Comparison of ENCODE assay signal across 8 mouse cellular contexts in genomic region chr7:19822604-19823058, GRCm38 (mm10). TPM values are rescaled to one million over a fixed set of nuclear protein-coding genes. Genes with fewer than 3 reads are reported as not detected.
DNase-seq lines count a peak whose midpoint lies in the region; ATAC-seq and TF ChIP-seq lines count a peak whose summit lies in the region.

Gene Bcl3, minus strand, starts transcription at chr7:19822770.

- H3K79me2 ChIP-seq in heart, adult 2 months (replicated peaks; ENCODE audit: control insufficient read depth, insufficient read depth, low read length) = no peaks in the 10 kb centered on the region

- TF ChIP-seq EP300 in ES-Bruce4 (IDR thresholded peaks at IDR 0.05; ENCODE audit: insufficient read depth, low read depth, low read length) = peak; percentile 80; the same call in 1 of the 2 replicates
- no peak for TF ChIP-seq EP300 in heart, adult 2 months (IDR thresholded peaks at IDR 0.05; ENCODE audit: insufficient read depth, low read depth, low read length)

- H3K9ac ChIP-seq in ES-Bruce4 (ENCODE audit: low read depth, poor library complexity, severe bottlenecking) = peak within 1 kb of the TSS; percentile 90
- H3K9ac ChIP-seq in heart, adult 2 months (ENCODE audit: low read depth, low read length) = peak within 1 kb of the TSS; percentile 99
- H3K9ac ChIP-seq in lung, embryonic 15.5 days = peak within 1 kb of the TSS; percentile 53

- peak; percentile 16; the same call in 1 of the 2 replicates for ATAC-seq in lung, embryonic 15.5 days (ENCODE audit: borderline replicate concordance, extremely low read depth, low FRiP score, low TSS enrichment)

- no peak for TF ChIP-seq POLR2A in ES-Bruce4 (IDR thresholded peaks at IDR 0.05; ENCODE audit: insufficient read depth, low read length)
- TF ChIP-seq POLR2A in bone marrow, adult 2 months (IDR thresholded peaks at IDR 0.05; ENCODE audit: borderline replicate concordance, control insufficient read depth, low read depth, low read length) = peak; percentile 53; the same call in 1 of the 2 replicates
- peak; percentile 65 for TF ChIP-seq POLR2A in heart, adult 2 months (IDR thresholded peaks at IDR 0.05; ENCODE audit: insufficient read depth, low read depth, low read length)

- H3K27ac ChIP-seq in ES-Bruce4 (ENCODE audit: insufficient read depth, low read length) = peak within 1 kb of the TSS; percentile 82
- peak within 1 kb of the TSS; percentile 79 for H3K27ac ChIP-seq in bone marrow, adult 2 months (ENCODE audit: control insufficient read depth, insufficient read depth, low read depth, low read length, poor library complexity)
- H3K27ac ChIP-seq in heart, adult 2 months = peak within 1 kb of the TSS; percentile 76
- peak within 1 kb of the TSS; percentile 74 for H3K27ac ChIP-seq in lung, embryonic 15.5 days

- TF ChIP-seq CTCF in ES-Bruce4 (IDR thresholded peaks at IDR 0.05; ENCODE audit: low read depth, low read length) = no peak
- no peak for TF ChIP-seq CTCF in bone marrow, adult 2 months (IDR thresholded peaks at IDR 0.05; ENCODE audit: control insufficient read depth, insufficient read depth, low read length)
- no peak for TF ChIP-seq CTCF in heart, adult 2 months (IDR thresholded peaks at IDR 0.05)

- H3K36me3 ChIP-seq in ES-Bruce4 (ENCODE audit: control insufficient read depth, insufficient read depth, low read length, poor library complexity, severe bottlenecking) = peaks cover 5% of the 10 kb centered on the region; the same call in 1 of the 2 replicates
- H3K36me3 ChIP-seq in heart, adult 2 months (ENCODE audit: control insufficient read depth, insufficient read depth, low read length) = no peaks in the 10 kb centered on the region
- H3K36me3 ChIP-seq in lung, embryonic 15.5 days = no peaks in the 10 kb centered on the region

- peak within 1 kb of the TSS; percentile 95 for H3K4me2 ChIP-seq in lung, embryonic 15.5 days

- H3K4me3 ChIP-seq in ES-Bruce4 (ENCODE audit: low read depth, low read length) = peak within 1 kb of the TSS; percentile 71
- H3K4me3 ChIP-seq in bone marrow, adult 2 months (replicated peaks; ENCODE audit: control insufficient read depth, low read depth, low read length) = peak within 1 kb of the TSS; percentile 57
- H3K4me3 ChIP-seq in heart, adult 2 months = peak within 1 kb of the TSS; percentile 67
- peak within 1 kb of the TSS; percentile 52 for H3K4me3 ChIP-seq in lung, embryonic 15.5 days

- WGBS in bone marrow, adult 2 months = under 1% methylated on average over 42 of the region's 42 CpGs
- 2% methylated on average over 39 of the region's 42 CpGs for WGBS in heart, adult 2 months
- WGBS in lung, embryonic 15.5 days = under 1% methylated on average over 33 of the region's 42 CpGs

- intact Hi-C loops in heart, adult 2 months (cut with DNase I) = no loop called here

- peaks cover 8% of the 10 kb centered on the region; the same call in 1 of the 2 replicates for H3K9me3 ChIP-seq in ES-Bruce4 (replicated peaks; ENCODE audit: control insufficient read depth, insufficient read depth, low read length, poor library complexity, severe bottlenecking)
- no peaks in the 10 kb centered on the region for H3K9me3 ChIP-seq in lung, embryonic 15.5 days

- DNase-seq in heart, adult 2 months = peak; percentile 87 to 91
- DNase-seq in kidney, adult 18-20 months = peak; percentile 73
- peak; percentile 52 for DNase-seq in skeletal muscle tissue, adult 2 months (ENCODE audit: low read depth, low spot score)
- DNase-seq in right cerebral cortex, adult 2 months (ENCODE audit: low spot score in 2 of 2) = no peak
- DNase-seq in frontal cortex, postnatal 10 days (ENCODE audit: low spot score in 2 of 2) = no peak

- no peaks in the 10 kb centered on the region for H3K27me3 ChIP-seq in ES-Bruce4 (ENCODE audit: control insufficient read depth, insufficient read depth, low read length, poor library complexity, severe bottlenecking)
- H3K27me3 ChIP-seq in heart, adult 2 months (ENCODE audit: control insufficient read depth, insufficient read depth, low read length) = no peaks in the 10 kb centered on the region
- peaks cover 8% of the 10 kb centered on the region for H3K27me3 ChIP-seq in lung, embryonic 15.5 days

- peaks cover 11% of the 10 kb centered on the region for H3K4me1 ChIP-seq in ES-Bruce4 (ENCODE audit: control insufficient read depth, insufficient read depth, low read length)
- peaks cover 2% of the 10 kb centered on the region for H3K4me1 ChIP-seq in bone marrow, adult 2 months (ENCODE audit: control insufficient read depth, insufficient read depth, low read length)
- peaks cover 17% of the 10 kb centered on the region for H3K4me1 ChIP-seq in heart, adult 2 months (ENCODE audit: control insufficient read depth, insufficient read depth, low read length)
- peaks cover 46% of the 10 kb centered on the region for H3K4me1 ChIP-seq in lung, embryonic 15.5 days

RNA-seq across cellular contexts. Expression of gene Bcl3, which starts in this region (rescaled TPM):
- 17.3 and 27.3 TPM in 2 replicates for polyA plus RNA-seq in ES-Bruce4 (2011; ENCODE audit: insufficient read depth, insufficient read length, low read depth, missing spikeins)
- 6.4 and 13.0 TPM in 2 replicates for polyA plus RNA-seq in bone marrow, adult 2 months (2011; ENCODE audit: insufficient read depth, insufficient read length, low replicate concordance, missing spikeins)
- total RNA-seq in heart, adult 2 months (2021) = 1 to 10 TPM; 3.5 to 6.1 TPM
- polyA plus RNA-seq in heart, adult 2 months (2012; rRNA removed) = 11.9 and 14.0 TPM in 2 replicates
- 4.3 and 4.7 TPM in 2 replicates for polyA plus RNA-seq in lung, embryonic 15.5 days (2015; fragmentation: Nextera tagmentation; extraction: Ambion mirVana)

Comparison
In these comparisons a context has a peak if more than half of its experiments do, and no peak if none do; other contexts are left out.
1. DNase-seq: peak in heart, adult 2 months (2 of 2), kidney, adult 18-20 months (single experiment) and skeletal muscle tissue, adult 2 months (single experiment); none in right cerebral cortex, adult 2 months (0 of 2) and frontal cortex, postnatal 10 days (0 of 2).
2. Peak in every context shown above with its lines, with median percentiles within 50 percentile points of each other: H3K27ac ChIP-seq, H3K4me3 ChIP-seq and H3K9ac ChIP-seq.